Mouse (Mus musculus): ENCODE measurements at regions not wholly inside any gene's neighbourhood (a gene's known extent, or its start where the extent isn't known, plus 50 kb on each side); places are given as distances from the start of the nearest gene placed in this dataset.

DNA sequence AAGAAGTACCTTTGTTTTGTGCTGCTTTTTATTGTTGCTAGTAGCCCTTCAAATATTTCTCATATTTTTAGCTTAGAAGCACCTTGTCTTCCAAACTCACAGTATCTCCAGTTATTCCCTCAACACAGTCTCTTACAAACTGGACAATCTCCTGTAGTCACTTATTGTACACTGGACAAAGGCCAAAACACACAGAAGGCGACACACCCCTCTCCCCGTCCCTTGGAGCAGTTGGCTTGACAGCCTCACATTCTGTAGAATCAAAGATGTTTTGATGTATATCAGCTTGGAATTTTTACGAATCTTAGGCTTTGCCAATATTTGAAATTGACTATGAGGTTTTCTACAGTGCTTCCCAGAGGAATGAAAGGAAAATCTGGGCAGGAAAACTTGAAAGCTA is 309.8 kb upstream of the Gm5148 start:
- H3K4me2 ChIP-seq: no peak overlapping the region
- ATAC-seq (ENCODE audit: insufficient read depth) (no peak), DNase-seq (peak; percentile 56)
- no peaks in the 10 kb centered on the region; the same call in 1 of the 2 replicates for H3K9me3 ChIP-seq (ENCODE audit: low read depth, low read length)
- H3K9ac ChIP-seq: no peak overlapping the region
- no peak for TF ChIP-seq CTCF (IDR thresholded peaks at IDR 0.05; ENCODE audit: low read depth)
- no peaks in the 10 kb centered on the region for H3K27me3 ChIP-seq (ENCODE audit: insufficient read depth, low read length)
- H3K4me1 ChIP-seq (ENCODE audit: insufficient read depth): no peaks in the 10 kb centered on the region
- H3K4me3 ChIP-seq (ENCODE audit: low read depth, low read length): no peak overlapping the region
- no peak overlapping the region; the same call in 1 of the 2 replicates for H3K27ac ChIP-seq (ENCODE audit: low read depth)
- WGBS: 27% methylated on average over 3 of the region's 3 CpGs
- H3K36me3 ChIP-seq (ENCODE audit: insufficient read depth): no peaks in the 10 kb centered on the region

DNA sequence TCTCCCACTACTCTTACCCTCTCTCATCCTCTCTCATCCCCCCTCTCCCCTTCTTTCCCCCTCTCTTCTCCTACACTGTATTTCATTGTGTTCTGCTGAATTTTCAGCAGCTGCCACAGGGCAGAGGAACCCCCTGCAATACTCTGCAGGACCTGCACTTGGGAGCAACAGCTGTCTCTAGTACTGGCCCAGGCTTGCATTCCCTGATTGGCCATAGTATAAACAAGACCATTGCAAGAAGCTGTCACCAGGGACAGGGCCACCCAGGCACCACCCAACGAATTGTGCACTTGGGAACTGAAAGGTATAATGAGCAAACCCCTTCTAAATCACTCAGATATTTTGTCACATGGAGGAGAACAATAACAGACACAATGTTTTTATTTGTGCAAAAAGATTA is 290.5 kb upstream of the Gm5148 start:
- peak; percentile 32 for DNase-seq
- Histone ChIP-seq H3K36me3 (ENCODE audit: insufficient read depth) (no peaks in the 10 kb centered on the region), H3K4me3 (ENCODE audit: low read depth, low read length) (no peak overlapping the region), H3K9me3 (ENCODE audit: low read depth, low read length) (no peaks in the 10 kb centered on the region; the same call in 1 of the 2 replicates), H3K4me2 (no peak overlapping the region), H3K9ac (no peak overlapping the region), H3K27me3 (ENCODE audit: insufficient read depth, low read length) (no peaks in the 10 kb centered on the region), H3K4me1 (ENCODE audit: insufficient read depth) (no peaks in the 10 kb centered on the region), H3K27ac (ENCODE audit: low read depth) (no peak overlapping the region)
- 22% methylated on average over 1 of the region's 1 CpGs for WGBS
- peak; percentile 49; the same call in 1 of the 2 replicates for ATAC-seq (ENCODE audit: insufficient read depth)
- TF ChIP-seq CTCF (IDR thresholded peaks at IDR 0.05; ENCODE audit: low read depth): no peak

DNA sequence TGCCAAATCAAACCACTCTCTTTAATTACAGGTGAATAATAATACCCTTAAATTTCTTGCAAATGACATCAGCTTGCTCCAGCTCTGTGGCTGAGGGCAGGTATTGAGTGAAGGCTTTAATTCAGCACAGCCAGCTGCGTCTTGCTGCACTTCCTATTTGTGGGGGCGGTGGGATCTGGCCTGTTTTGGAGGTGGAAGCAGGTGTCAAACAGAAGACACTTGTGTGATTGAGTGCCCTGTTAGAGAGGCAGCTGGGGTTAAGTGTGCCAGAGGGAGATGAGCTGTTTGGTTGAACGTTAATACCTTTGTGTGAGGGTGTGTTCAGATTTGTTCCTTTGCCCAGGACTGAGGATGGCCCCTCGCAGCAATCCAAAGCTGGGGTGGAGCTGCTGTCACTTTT is 284.9 kb upstream of the Gm5148 start:
- Histone ChIP-seq H3K36me3 (ENCODE audit: insufficient read depth) (no peaks in the 10 kb centered on the region), H3K27me3 (ENCODE audit: insufficient read depth, low read length) (no peaks in the 10 kb centered on the region), H3K4me3 (ENCODE audit: low read depth, low read length) (no peak overlapping the region), H3K9ac (no peak overlapping the region), H3K4me2 (no peak overlapping the region), H3K9me3 (ENCODE audit: low read depth, low read length) (no peaks in the 10 kb centered on the region), H3K27ac (ENCODE audit: low read depth) (no peak overlapping the region), H3K4me1 (ENCODE audit: insufficient read depth) (no peaks in the 10 kb centered on the region)
- no peak for ATAC-seq (ENCODE audit: insufficient read depth)
- WGBS: 24% methylated on average over 4 of the region's 4 CpGs
- DNase-seq: no peak
- TF ChIP-seq CTCF (IDR thresholded peaks at IDR 0.05; ENCODE audit: low read depth): no peak

DNA sequence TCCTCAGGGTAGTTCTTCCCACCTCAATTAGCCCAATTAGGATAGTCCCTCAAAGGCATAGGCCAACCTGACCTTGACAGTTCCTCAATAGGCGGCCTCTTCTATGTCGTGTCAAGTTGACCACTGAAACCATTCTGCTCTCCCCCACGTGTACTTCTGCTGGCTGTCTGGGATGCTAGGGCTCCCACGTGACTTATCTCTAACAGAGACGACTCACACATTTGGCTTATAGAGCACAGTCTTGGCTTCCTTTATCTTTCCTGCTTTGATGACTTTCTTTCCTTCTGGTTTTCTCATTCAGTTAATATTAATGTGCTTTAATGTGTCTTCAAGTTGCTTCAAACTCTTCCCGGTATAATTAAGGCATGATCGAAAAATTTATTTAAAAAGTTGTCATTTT is 284.0 kb upstream of the Gm5148 start:
- Histone ChIP-seq H3K27ac (ENCODE audit: low read depth) (no peak overlapping the region), H3K4me3 (ENCODE audit: low read depth, low read length) (no peak overlapping the region), H3K4me1 (ENCODE audit: insufficient read depth) (no peaks in the 10 kb centered on the region), H3K4me2 (no peak overlapping the region), H3K9me3 (ENCODE audit: low read depth, low read length) (no peaks in the 10 kb centered on the region), H3K9ac (no peak overlapping the region), H3K36me3 (ENCODE audit: insufficient read depth) (no peaks in the 10 kb centered on the region), H3K27me3 (ENCODE audit: insufficient read depth, low read length) (no peaks in the 10 kb centered on the region)
- ATAC-seq (ENCODE audit: insufficient read depth) (no peak), DNase-seq (no peak)
- 59% methylated on average over 7 of the region's 7 CpGs for WGBS
- no peak for TF ChIP-seq CTCF (IDR thresholded peaks at IDR 0.05; ENCODE audit: low read depth)

DNA sequence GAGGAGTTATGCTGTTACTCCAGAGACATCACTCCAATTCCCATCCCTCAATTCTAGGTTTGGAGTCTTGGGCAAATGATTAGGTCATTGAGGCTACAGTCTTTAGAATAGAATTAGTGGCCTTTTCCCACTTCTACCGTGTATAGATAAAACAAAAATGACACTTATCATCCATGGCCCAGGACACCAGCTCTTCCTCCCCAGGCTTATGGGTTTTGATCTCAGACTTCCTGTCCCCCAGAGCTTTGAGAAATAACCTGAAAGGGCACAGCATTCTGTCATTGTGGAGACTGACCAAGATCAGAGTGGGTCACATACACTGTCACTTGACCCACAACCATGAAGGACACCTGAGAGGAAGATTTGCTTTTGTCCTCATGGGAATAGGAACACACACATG is 283.3 kb upstream of the Gm5148 start:
- Histone ChIP-seq H3K27ac (ENCODE audit: low read depth) (no peak overlapping the region), H3K4me1 (ENCODE audit: insufficient read depth) (no peaks in the 10 kb centered on the region), H3K27me3 (ENCODE audit: insufficient read depth, low read length) (no peaks in the 10 kb centered on the region), H3K4me3 (ENCODE audit: low read depth, low read length) (no peak overlapping the region), H3K9me3 (ENCODE audit: low read depth, low read length) (no peaks in the 10 kb centered on the region), H3K36me3 (ENCODE audit: insufficient read depth) (no peaks in the 10 kb centered on the region), H3K4me2 (no peak overlapping the region), H3K9ac (no peak overlapping the region)
- no peak for ATAC-seq (ENCODE audit: insufficient read depth)
- TF ChIP-seq CTCF (IDR thresholded peaks at IDR 0.05; ENCODE audit: low read depth): no peak
- WGBS: 62% methylated on average over 1 of the region's 1 CpGs
- no peak for DNase-seq

DNA sequence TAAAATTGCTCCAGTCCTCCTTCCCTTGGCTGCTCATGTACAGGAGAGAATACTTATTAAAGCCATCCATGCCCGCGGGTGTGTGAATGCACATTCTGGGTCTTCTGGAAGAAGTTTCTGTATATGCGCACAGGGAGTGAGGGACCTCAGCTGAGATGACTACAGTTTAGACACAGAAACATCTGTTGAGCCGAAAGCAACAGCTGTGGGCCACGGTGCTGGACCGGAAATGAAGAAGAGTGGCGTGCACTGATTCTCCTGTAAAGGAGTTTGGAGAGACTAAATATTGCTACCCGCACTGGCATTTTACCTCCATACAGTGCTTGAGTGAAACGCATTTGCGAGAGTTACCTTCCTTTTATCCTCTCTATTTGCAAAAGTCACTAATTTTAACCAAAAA is 278.0 kb upstream of the Gm5148 start:
- DNase-seq (no peak), ATAC-seq (ENCODE audit: insufficient read depth) (no peak)
- H3K4me3 ChIP-seq (ENCODE audit: low read depth, low read length): no peak overlapping the region
- H3K27ac ChIP-seq (ENCODE audit: low read depth): no peak overlapping the region
- H3K36me3 ChIP-seq (ENCODE audit: insufficient read depth): no peaks in the 10 kb centered on the region
- TF ChIP-seq CTCF (IDR thresholded peaks at IDR 0.05; ENCODE audit: low read depth): no peak
- H3K9ac ChIP-seq: no peak overlapping the region
- H3K4me1 ChIP-seq (ENCODE audit: insufficient read depth): no peaks in the 10 kb centered on the region
- H3K9me3 ChIP-seq (ENCODE audit: low read depth, low read length): no peaks in the 10 kb centered on the region
- 83% methylated on average over 10 of the region's 10 CpGs for WGBS
- no peak overlapping the region for H3K4me2 ChIP-seq
- H3K27me3 ChIP-seq (ENCODE audit: insufficient read depth, low read length): no peaks in the 10 kb centered on the region

DNA sequence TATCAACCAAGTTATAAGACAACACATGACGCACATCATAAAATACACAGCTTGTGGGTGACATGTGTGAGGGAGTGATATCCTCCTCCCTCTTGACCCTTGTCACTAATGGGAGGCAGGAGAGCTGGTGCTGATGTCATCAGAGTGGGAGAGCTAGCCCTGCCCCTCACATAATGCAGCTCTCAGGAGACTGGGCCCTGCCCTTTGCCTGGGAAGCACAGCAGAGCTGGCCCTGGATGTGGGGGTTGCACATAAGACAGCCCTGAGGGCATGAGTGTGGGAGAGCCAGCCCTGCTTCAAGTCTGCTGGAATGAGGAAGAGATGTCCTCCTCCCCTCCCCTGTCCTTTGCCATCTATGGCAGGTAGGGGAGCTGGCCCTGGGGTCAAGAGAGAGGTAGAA is 275.5 kb upstream of the Gm5148 start:
- H3K4me2 ChIP-seq: no peak overlapping the region
- no peak overlapping the region for H3K9ac ChIP-seq
- no peak for TF ChIP-seq CTCF (IDR thresholded peaks at IDR 0.05; ENCODE audit: low read depth)
- H3K27ac ChIP-seq (ENCODE audit: low read depth): no peak overlapping the region
- no peaks in the 10 kb centered on the region for H3K9me3 ChIP-seq (ENCODE audit: low read depth, low read length)
- H3K36me3 ChIP-seq (ENCODE audit: insufficient read depth): no peaks in the 10 kb centered on the region
- H3K4me3 ChIP-seq (ENCODE audit: low read depth, low read length): no peak overlapping the region
- DNase-seq (no peak), ATAC-seq (ENCODE audit: insufficient read depth) (no peak)
- no peaks in the 10 kb centered on the region for H3K27me3 ChIP-seq (ENCODE audit: insufficient read depth, low read length)
- H3K4me1 ChIP-seq (ENCODE audit: insufficient read depth): no peaks in the 10 kb centered on the region
- 91% methylated on average over 1 of the region's 1 CpGs for WGBS

DNA sequence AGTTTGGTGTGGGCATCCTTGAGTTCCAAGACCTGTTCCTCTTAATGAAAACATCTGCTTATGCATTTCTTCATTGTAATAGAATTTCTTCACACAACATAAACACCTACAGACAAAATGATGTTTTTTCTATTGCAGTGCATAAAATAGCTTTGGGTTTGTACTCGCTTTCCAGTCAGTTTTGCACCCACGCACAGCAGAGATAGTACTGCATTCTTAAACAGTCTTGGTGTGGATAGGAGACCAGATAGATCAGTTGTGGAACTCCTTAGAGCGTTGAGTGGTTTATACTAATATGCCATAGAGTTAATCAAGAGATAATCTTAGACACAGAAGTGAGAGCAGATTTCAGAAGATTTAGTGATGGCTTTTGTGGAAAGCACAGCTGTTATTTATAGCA is 273.7 kb upstream of the Gm5148 start:
- DNase-seq (no peak), ATAC-seq (ENCODE audit: insufficient read depth) (no peak)
- TF ChIP-seq CTCF (IDR thresholded peaks at IDR 0.05; ENCODE audit: low read depth): no peak
- Histone ChIP-seq H3K9me3 (ENCODE audit: low read depth, low read length) (no peaks in the 10 kb centered on the region), H3K27me3 (ENCODE audit: insufficient read depth, low read length) (no peaks in the 10 kb centered on the region), H3K36me3 (ENCODE audit: insufficient read depth) (no peaks in the 10 kb centered on the region), H3K4me1 (ENCODE audit: insufficient read depth) (0 out of 2 replicates have a peak, but pooled peaks cover 3% of the 10 kb centered on the region), H3K4me2 (no peak overlapping the region), H3K4me3 (ENCODE audit: low read depth, low read length) (no peak overlapping the region), H3K9ac (no peak overlapping the region), H3K27ac (ENCODE audit: low read depth) (no peak overlapping the region)
- 84% methylated on average over 3 of the region's 3 CpGs for WGBS
